In genomic region chr14:31718332-31718731, GRCm38 (mm10) we compare ENCODE assay signal across 20 mouse cellular contexts.
DNase-seq lines count a peak whose midpoint lies in the region; ATAC-seq and TF ChIP-seq lines count a peak whose summit lies in the region.
"Had no signal": no experiment of that assay in that cellular context is flagged by ENCODE, and none has a peak within 500 bp of the region (broad histone marks: within the 10 kb centered on the region; RNA-seq: fewer than 3 reads in every experiment).

No protein-coding gene starts in this region.

- no peak for TF ChIP-seq CTCF in G1E (IDR thresholded peaks at IDR 0.05; ENCODE audit: low read depth, low read length)
- no peak for TF ChIP-seq CTCF in liver, embryonic 14.5 days (IDR thresholded peaks at IDR 0.05; ENCODE audit: low read depth)

- 49% methylated on average over 2 of the region's 2 CpGs for WGBS in liver, embryonic 14.5 days (ENCODE audit: insufficient replicate concordance)
- WGBS in hindbrain, embryonic 11.5 days: 92% methylated on average over 2 of the region's 2 CpGs

- H3K27ac ChIP-seq in liver, embryonic 14.5 days: peak overlapping the region; percentile 19
- no peak overlapping the region for H3K27ac ChIP-seq in hindbrain, embryonic 11.5 days (ENCODE audit: low read depth, low read length)
- H3K27ac ChIP-seq: embryonic facial prominence, embryonic 13.5 days; forebrain, embryonic 10.5 days; heart, embryonic 13.5 days; hindbrain, embryonic 12.5 days had no signal

- no peaks in the 10 kb centered on the region for H3K27me3 ChIP-seq in G1E (ENCODE audit: insufficient read depth, low read length)
- H3K27me3 ChIP-seq in liver, embryonic 14.5 days (ENCODE audit: control insufficient read depth, insufficient read depth, low read length): no peaks in the 10 kb centered on the region
- no peaks in the 10 kb centered on the region for H3K27me3 ChIP-seq in hindbrain, embryonic 11.5 days (ENCODE audit: control insufficient read depth, insufficient read depth, low read length)
- H3K27me3 ChIP-seq: embryonic facial prominence, embryonic 13.5 days; heart, embryonic 13.5 days; hindbrain, embryonic 12.5 days had no signal

- H3K36me3 ChIP-seq in G1E (replicated peaks): peaks cover 59% of the 10 kb centered on the region
- peaks cover 8% of the 10 kb centered on the region; the same call in 1 of the 2 replicates for H3K36me3 ChIP-seq in liver, embryonic 14.5 days (replicated peaks; ENCODE audit: control insufficient read depth, insufficient read depth, low read depth)
- H3K36me3 ChIP-seq in hindbrain, embryonic 11.5 days (ENCODE audit: control insufficient read depth, insufficient read depth, low read length): no peaks in the 10 kb centered on the region

- H3K4me1 ChIP-seq in G1E (ENCODE audit: insufficient read depth, low read depth, low read length): peaks cover 49% of the 10 kb centered on the region
- peaks cover 20 to 24% of the 10 kb centered on the region in 2 experiments for H3K4me1 ChIP-seq in liver, embryonic 14.5 days (replicated peaks; ENCODE audit: control insufficient read depth in 2 of 2, insufficient read depth in 2 of 2, low read length in 1 of 2)
- no peaks in the 10 kb centered on the region for H3K4me1 ChIP-seq in hindbrain, embryonic 11.5 days (replicated peaks; ENCODE audit: control insufficient read depth, insufficient read depth, low read length)
- H3K4me1 ChIP-seq: embryonic facial prominence, embryonic 13.5 days; forebrain, embryonic 10.5 days; heart, embryonic 13.5 days; hindbrain, embryonic 12.5 days had no signal

- H3K9me3 ChIP-seq in G1E (replicated peaks): no peaks in the 10 kb centered on the region
- H3K9me3 ChIP-seq in liver, embryonic 14.5 days (ENCODE audit: control insufficient read depth, low read length): no peaks in the 10 kb centered on the region
- no peaks in the 10 kb centered on the region for H3K9me3 ChIP-seq in hindbrain, embryonic 11.5 days (ENCODE audit: control insufficient read depth, low read length)
- H3K9me3 ChIP-seq: embryonic facial prominence, embryonic 13.5 days; forebrain, embryonic 10.5 days; heart, embryonic 13.5 days; hindbrain, embryonic 12.5 days had no signal

- H3K4me2 ChIP-seq in liver, embryonic 14.5 days (ENCODE audit: low read depth): no peak overlapping the region
- H3K4me2 ChIP-seq in hindbrain, embryonic 11.5 days (replicated peaks; ENCODE audit: low read depth, low read length): no peak overlapping the region
- H3K4me2 ChIP-seq: embryonic facial prominence, embryonic 13.5 days; heart, embryonic 13.5 days; hindbrain, embryonic 12.5 days had no signal

- peak; percentile 74 for TF ChIP-seq EP300 in liver, embryonic 14.5 days (IDR thresholded peaks at IDR 0.05; ENCODE audit: low read depth)

- peak; percentile 71 for ATAC-seq in G1E (ENCODE audit: extremely low read depth, insufficient number of reproducible peaks, low FRiP score, poor library complexity, severe bottlenecking)
- ATAC-seq in erythroblast, adult 5-6 weeks (replicated peaks; ENCODE audit: low FRiP score, poor library complexity, severe bottlenecking): peak; percentile 61
- peak; percentile 67; the same call in 1 of the 2 replicates for ATAC-seq in liver, embryonic 14.5 days (ENCODE audit: insufficient read depth)
- ATAC-seq in megakaryocyte progenitor cell, adult 5-6 weeks (replicated peaks; ENCODE audit: poor library complexity): peak; percentile 46; the same call in 1 of the 2 replicates
- ATAC-seq in hindbrain, embryonic 11.5 days (ENCODE audit: low FRiP score): no peak
- ATAC-seq in CD4-positive, CD25-positive, alpha-beta regulatory T cell, adult 4 months: no peak
- ATAC-seq: forebrain, embryonic 14.5 days; hindbrain, embryonic 16.5 days; inflammation-experienced regulatory T-cells, adult 6 months had no signal

- no peak overlapping the region for H3K9ac ChIP-seq in liver, embryonic 14.5 days (replicated peaks)
- H3K9ac ChIP-seq in hindbrain, embryonic 11.5 days (ENCODE audit: low read depth, low read length): no peak overlapping the region
- H3K9ac ChIP-seq: embryonic facial prominence, embryonic 13.5 days; heart, embryonic 13.5 days; hindbrain, embryonic 12.5 days had no signal

- no peak for DNase-seq in G1E (ENCODE audit: low spot score)
- no peak for DNase-seq in liver, embryonic 14.5 days (ENCODE audit: low read depth in 3 of 3, low spot score in 3 of 3)
- DNase-seq in hindbrain, embryonic 11.5 days (ENCODE audit: low spot score): no peak
- no peak for DNase-seq in testis, postnatal 10 days (ENCODE audit: low spot score)
- DNase-seq: adrenal gland, postnatal 10 days; cerebellum, adult 11 months; cerebellum, adult 9-10 months; cerebellum, postnatal 36 days; gastrocnemius, postnatal 14 days; heart, postnatal 36 days had no signal

- H3K4me3 ChIP-seq in G1E (ENCODE audit: low read depth, low read length): peak overlapping the region; percentile 9; the same call in 1 of the 2 replicates
- H3K4me3 ChIP-seq in liver, embryonic 14.5 days (ENCODE audit: insufficient read depth in 1 of 2, low read depth in 2 of 2, low read length in 2 of 2): no peak overlapping the region
- no peak overlapping the region for H3K4me3 ChIP-seq in hindbrain, embryonic 11.5 days (ENCODE audit: low read depth, low read length)
- H3K4me3 ChIP-seq: embryonic facial prominence, embryonic 13.5 days; forebrain, embryonic 10.5 days; heart, embryonic 13.5 days; hindbrain, embryonic 12.5 days had no signal

Comparison
In these comparisons a context has a peak if more than half of its experiments do, and no peak if none do; other contexts are left out.
1. ATAC-seq: peak in G1E (single experiment), erythroblast, adult 5-6 weeks (single experiment), liver, embryonic 14.5 days (single experiment) and megakaryocyte progenitor cell, adult 5-6 weeks (single experiment); none in hindbrain, embryonic 11.5 days (single experiment) and CD4-positive, CD25-positive, alpha-beta regulatory T cell, adult 4 months (single experiment).